Mouse (Mus musculus): ENCODE results near the gene Gm43552. TPM values are rescaled to one million over a fixed set of nuclear protein-coding genes. Genes with fewer than 3 reads are reported as not detected.

The Gm43552 gene
- total RNA-seq, 2 experiments from 2014 or later, result not detected

DNA sequence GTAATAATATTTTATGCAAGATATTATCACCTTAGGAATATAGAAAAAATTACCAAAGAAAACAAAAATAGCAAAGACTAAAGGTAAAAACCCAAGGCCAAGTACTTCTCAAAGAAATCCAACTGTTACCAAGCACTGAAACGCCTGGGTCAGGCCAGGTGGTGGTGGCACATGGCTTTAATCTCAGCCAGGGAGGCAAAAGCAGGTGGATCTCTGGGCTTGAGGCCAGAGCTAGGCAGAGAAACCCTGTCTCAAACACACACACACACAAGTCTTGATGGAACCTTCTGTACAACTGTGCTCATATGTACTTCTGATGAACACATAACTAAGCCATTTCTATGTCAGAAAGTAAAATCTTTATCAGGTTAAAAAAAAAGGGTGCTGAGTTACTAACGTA, 44.8 kb downstream of the Gm43552 start:
- no peak for DNase-seq

DNA sequence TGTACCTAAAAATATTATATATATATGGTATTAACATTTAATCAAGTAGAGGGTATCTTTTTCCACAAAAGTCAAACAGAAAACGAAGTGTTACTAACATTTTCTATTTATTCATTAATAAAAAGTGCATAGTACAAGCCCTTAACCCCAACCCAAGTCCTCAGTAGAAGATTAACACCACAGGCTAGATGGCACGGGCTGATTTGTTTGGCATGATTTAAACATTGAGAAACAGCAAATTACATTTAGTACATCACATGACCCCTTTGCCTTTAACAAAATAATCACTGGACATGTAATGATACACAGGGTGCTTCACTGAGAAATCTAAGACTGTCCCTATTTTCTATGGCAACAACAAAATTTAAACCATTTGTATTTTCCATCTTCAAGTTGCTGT, 45.9 kb downstream of the Gm43552 start:
- DNase-seq, result no peak
- intact Hi-C loops (cut with DNase I), result no loop called here

More for the DNA sequence above, 44.8 kb downstream of the Gm43552 start:
- intact Hi-C loops (cut with DNase I), result no loop called here

DNA sequence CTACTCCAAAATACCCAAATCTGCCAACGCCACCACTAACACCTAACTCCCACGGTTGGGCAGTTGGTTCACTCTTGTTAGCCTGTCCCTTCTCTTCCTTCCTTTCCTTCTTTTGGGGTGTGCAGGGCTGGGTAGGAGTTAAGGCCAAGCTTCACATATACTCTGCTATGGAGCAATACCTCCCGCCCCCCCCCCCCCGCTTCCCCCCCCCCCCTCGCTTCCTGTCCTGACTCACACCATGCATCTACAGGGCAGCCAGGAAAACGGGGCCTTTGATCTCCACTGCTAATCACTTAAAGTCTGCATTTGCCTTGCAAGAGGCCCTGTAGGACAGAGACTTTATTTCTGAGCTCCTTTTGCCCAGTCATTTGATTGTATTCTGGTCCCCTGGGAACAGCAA, 47.7 kb downstream of the Gm43552 start:
- intact Hi-C loops (cut with DNase I), result no loop called here
- DNase-seq, result no peak

GRCm38 (mm10) chr5:65438041-65438440, 54.6 kb downstream of the Gm43552 start:
- DNase-seq, result no peak
- intact Hi-C loops (cut with DNase I), result no loop called here

DNA sequence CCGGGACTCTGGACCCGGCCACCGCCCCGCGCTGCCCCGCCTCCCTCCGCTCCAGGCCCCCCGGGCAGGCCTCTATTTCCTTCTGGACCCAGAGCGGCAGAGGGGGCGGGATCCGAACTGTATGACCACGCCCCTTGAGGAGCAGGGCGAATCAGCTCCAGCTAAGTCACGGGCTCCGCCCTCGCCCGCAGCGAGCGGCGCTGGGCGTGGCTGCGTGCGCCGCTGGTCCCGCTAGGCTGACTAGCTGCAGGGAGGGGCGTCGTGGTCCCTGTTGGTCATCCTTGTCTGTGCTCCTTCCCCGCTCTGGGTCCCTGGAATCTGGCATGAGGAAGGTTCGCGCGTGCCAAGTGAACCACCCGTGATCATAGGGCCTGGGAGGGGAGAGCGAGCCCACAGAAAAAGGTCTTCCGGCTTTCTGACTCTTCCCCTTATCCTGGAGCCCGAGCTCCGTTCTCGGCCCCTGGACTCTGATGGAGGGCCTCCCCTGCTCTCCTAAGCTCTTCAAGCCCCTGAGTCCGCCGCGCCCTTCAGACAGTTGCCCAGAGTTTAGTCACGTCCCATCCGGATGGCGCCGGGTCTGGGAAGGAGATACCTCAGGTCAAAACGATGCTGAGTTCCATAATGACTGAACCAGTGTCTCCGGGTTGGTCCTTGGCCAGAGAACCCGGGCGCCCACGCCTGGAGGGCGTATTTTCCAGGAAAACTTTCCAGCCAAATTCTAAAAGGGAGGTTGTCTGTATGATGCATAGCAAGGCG, 56.6 kb downstream of the Gm43552 start, which contains the start of gene Ugdh:
Gene Ugdh (minus strand): TSS at position 144 of the 756 bp plus-strand sequence.
- intact Hi-C loops (cut with DNase I), result loop anchor here (2.0 kb wide), 1 partner anchor 57 kb away; the partner anchor contains the start of gene Gm43552
- peak; percentile 96 to 98 for DNase-seq

DNA sequence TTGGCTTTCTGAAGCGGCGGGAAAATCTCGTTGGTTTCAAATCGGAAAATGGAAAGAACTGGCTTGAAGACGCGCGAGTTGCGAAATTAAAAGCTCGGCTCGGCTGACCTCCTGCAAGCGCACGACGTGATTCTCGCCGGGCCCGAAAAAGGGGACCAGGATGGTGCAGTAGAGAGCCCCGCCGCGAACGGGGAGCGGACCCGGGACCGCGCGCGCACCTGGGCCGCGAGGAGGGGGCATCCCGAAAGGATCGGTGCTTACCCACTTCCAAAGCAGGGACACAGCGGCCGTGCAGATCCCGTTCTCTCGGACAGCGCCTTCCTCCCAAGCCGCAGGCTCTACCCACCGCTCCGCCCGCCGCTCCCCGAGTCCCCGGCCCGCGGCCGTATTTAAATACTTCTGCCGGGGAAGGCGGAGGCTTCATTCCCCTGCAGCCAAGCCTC, 57.2 kb downstream of the Gm43552 start:
- intact Hi-C loops (cut with DNase I), result loop anchor here (2.0 kb wide), 1 partner anchor 57 kb away; the partner anchor contains the start of gene Gm43552

GRCm38 (mm10) chr5:65434471-65435362, 57.9 kb downstream of the Gm43552 start:
- intact Hi-C loops (cut with DNase I), result loop anchor here (2.0 kb wide), 1 partner anchor 58 kb away; the partner anchor contains the start of gene Gm43552
- no peak for DNase-seq

More for the DNA sequence above, 57.2 kb downstream of the Gm43552 start:
- DNase-seq, result peak in 1 of 2 experiments; percentile 31

DNA sequence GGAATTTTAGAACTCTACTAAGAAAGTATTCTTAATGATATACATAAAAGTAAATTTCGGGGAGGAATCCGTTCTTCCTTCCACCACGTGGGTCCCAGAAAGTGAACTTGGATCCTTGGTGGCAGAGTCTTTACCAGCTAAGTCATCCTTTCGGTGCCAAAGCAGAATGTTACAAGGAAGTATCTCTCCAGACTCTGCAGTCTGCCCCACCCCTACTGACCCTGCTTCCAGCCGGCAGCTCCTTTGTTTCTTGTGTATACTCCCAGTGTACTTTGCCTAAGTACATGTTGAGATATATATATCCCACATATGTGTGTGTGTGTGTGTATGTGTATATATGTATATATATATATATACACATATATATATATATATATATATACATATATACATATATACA, 63.2 kb downstream of the Gm43552 start:
- intact Hi-C loops (cut with DNase I), result no loop called here
- DNase-seq, result no peak

GRCm38 (mm10) chr5:65428321-65428720, 64.3 kb downstream of the Gm43552 start:
- no peak for DNase-seq
- intact Hi-C loops (cut with DNase I), result no loop called here

- DNase-seq, result no peak
- intact Hi-C loops (cut with DNase I), result no loop called here
Observed at GRCm38 (mm10) chr5:65425251-65425650, 67.4 kb downstream of the Gm43552 start.

DNA sequence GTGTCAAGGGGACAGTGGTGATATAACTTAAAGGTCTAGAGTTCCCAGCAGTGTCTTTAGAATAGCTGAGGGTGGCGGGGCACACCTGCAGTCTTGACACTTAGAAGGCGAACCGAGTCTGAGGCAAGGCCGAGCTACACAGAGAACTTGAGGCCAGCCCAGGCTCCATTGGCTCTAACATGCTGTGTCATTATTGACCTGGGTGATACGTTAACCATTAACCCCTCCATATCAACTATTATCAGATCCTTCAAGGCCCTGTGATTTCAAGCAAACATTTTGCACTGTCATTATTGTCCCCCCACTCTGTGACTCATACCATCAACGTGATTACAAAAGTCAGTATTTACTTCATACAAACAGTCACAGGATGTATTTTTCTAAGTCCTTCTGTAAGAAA, 68.4 kb downstream of the Gm43552 start:
- intact Hi-C loops (cut with DNase I), result no loop called here
- no peak for DNase-seq

- intact Hi-C loops (cut with DNase I), result no loop called here
- DNase-seq, result no peak
Observed at GRCm38 (mm10) chr5:65422803-65423202, 69.8 kb downstream of the Gm43552 start.

GRCm38 (mm10) chr5:65420822-65421221, 71.8 kb downstream of the Gm43552 start:
- no peak for DNase-seq
- intact Hi-C loops (cut with DNase I), result no loop called here

DNA sequence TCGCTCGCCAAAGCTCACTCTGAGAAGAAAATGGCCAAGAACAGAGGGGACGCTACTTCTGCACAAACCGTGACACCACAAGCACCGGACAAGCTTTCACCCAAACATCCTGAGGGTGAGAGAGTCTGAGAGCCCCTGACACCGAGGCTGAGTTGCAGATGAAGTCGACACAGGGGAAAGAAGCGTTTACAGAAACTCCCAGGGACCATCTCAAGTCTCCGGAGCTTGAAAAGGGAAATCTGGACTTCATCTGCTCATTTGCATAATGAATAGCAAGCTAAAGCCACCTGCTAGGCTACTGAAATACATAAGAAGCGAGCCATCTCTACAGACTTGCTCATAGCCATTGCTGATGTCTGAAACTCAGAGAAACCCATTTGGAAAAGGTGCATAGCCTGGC, 73.5 kb downstream of the Gm43552 start:
- no peak for DNase-seq
- intact Hi-C loops (cut with DNase I), result no loop called here

- no peak for DNase-seq
- intact Hi-C loops (cut with DNase I), result no loop called here
Observed at GRCm38 (mm10) chr5:65415653-65416458, 76.8 kb downstream of the Gm43552 start.

DNA sequence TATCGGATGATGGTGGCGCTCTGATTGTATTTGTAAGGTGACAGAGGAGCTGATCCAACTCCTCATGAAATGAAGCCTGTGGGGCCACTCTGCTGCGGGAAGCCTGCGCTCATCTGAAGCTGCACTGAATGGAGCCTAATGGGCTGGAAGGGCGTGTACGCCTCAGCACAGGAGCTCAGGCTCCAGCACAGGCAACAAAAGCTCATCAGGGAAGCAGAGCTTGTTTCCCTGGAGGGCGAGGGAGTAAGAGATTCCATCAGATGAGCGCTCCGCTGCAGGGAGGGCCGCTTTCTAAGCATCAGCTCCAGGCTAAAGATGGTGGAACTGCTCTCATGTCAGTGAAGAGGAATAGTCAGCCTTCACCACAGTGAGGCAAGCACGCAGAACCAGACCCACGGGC, 84.6 kb downstream of the Gm43552 start:
- intact Hi-C loops (cut with DNase I), result no loop called here
- DNase-seq, result no peak

DNA sequence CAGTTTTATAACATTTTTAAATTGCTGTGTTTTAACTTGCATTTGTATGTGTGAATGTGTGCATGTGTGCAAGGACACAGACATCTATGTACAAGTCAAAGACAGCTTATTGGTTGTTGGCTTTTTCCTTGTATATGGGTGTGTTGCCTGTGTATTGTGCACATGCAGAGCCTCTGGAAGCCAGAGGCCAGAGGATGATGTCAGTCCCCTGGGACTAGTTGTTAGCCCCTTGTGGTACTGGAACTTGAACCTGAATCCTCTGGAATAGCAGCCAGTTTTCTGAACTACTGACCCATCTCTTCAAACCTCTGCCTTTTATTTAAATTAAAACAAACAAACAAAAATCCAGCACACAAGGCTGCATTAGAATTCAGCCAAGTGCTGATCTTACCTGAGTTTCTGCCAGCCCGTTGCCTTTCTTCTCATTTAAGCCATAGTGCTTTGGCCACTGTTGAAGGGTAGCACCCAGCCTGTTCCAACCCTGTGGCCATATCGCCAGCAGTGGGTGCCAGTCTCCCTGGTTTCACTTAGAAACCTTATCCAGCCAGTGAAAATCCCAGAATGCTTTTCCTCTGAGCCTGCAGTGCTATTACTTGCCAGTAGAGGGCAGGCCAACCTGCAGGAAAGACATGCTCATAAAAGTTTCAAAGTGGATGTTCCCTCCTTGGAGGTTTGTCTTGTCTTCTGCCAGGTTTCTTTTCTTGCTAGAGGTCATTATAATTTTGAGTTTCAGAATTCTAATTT, 91.2 kb downstream of the Gm43552 start:
- DNase-seq, result peak; percentile 73 to 75
- intact Hi-C loops (cut with DNase I), result loop anchor here (2.0 to 5.0 kb wide), 3 partner anchors 51 to 295 kb away; no protein-coding TSS in a partner anchor

DNA sequence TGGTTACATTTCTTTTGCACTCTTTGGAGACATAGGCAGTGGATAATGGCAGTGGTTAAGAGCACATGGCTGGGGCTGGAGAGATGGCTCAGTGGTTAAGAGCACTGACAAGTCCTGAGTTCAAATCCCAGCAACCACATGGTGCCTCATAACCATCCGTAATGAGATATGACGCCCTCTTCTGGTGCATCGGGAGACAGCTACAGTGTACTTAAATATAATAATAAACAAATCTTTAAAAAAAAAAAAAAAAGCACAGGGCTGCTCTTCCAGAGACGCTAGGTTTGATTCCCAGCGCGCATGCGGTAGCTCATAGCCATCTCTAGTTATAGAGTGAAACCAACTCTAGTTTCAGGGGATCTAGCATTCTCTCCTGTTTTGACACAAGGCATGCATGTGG, 98.2 kb downstream of the Gm43552 start:
- DNase-seq, result no peak
- intact Hi-C loops (cut with DNase I), result loop anchor here (10.0 kb wide), 1 partner anchor 390 kb away; no protein-coding TSS in a partner anchor

DNA sequence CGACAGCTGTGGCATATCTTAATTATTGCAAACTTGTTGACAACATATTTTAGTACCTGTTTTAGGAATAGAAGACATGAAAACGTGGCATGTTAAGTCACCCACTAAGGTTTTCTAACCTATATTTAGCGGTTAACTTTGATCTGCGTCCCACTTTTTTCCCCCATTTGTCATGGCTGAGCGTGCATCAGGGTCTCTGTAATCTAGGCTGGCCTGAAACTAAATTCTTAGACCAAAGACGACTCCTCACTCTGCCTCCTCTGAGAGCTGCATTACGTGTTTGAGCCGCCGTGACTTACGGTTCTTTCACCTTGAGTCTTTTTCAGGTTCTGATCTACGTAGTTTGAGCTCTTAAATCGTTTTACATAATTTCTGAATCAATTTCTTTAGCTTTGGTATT, 100.9 kb downstream of the Gm43552 start:
- intact Hi-C loops (cut with DNase I), result loop anchor here (2.0 to 10.0 kb wide), 2 partner anchors 57 to 387 kb away; partner anchors contain the start of gene Rfc1
- no peak for DNase-seq

Data from gastrocnemius, postnatal 36 days (tissue).